Mouse (Mus musculus): ENCODE data around the gene Glod4. TPM values are rescaled to one million over a fixed set of nuclear protein-coding genes. Genes with fewer than 3 reads are reported as not detected.

Glod4 gene
- total RNA-seq, 1 experiment from 2014 or later, result 79.0 TPM

DNA sequence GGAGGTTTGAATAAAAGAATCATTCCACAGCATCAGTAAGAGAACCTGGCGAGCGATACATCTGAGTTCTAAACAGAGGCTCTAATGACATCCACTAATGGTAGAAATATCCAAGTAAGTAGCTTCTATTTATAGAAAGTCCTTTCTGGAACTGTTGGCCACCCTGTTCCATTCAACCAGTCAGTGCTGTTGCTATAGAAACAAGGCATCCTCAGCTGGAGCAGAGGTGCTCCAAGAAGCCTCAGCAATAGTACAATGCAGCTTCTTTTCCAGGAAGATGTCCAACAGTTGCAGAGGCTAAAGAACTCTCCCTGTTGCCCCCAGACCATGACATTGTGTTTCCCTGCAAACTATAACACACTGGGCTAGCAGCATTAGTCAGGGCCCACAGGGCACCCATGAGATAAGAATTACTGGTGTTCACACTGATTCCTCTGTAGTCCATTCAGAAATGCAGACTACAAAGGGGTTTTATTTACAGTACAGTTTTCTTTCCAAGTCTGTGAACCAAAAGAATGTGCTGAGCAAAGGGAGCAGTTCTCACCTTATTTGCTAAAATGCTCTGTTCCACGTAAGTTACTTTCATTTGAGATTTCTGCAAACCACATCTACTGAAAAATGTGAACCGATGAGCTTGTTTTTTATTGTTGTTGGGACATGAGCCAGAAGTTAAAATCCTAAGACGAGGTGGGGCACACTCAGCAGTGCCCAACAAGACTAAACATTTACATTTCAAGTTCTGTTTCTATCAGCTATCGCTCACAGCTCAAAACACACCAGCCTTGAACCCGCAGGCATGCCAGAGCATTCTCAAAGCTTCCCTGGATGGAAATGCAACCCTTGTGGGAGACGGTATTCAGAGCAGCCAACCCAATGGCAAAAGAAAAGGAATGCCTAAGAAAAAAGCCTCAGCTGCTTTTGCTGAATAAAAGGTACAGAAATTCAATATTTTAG, 95.2 kb downstream of the Glod4 start:
- DNase-seq, result no peak

DNA sequence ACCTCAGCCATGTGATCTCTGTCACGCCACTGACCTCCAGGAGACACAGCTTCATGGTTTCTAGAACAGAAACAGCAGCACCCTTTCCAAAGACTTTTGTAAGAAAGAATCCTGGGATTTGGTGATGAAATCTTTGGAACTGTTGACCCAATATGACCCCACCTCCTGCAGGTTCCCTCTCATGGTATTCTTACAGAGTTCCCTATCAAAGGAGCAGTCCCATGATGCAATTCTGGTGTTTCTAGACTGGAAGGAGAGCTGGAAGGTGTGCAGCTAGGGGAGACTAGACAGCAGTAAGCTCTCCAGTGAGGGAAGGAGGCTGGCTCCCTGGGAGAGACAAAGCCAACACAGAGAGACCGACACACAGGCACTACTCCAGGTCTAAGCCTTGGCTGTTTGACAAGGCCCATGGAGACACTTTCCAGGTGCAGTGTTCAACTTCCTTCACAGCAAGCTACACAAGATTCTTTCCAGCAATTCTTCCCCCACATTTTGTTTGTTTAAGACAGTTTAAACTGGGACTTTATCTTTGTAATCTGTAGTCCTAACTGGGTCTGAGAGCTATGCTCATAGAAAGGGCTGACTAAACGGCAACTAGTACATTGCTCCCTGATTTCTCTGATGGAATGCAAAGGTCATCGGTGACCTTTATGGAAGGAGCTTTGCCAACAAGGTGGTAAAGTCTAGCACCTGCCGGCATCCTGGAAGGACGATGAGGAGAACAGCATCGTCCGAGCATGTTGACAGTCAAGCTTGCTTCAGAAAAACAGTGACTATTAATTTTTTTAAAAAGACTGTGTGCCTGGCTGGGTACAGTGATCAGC, 97.1 kb downstream of the Glod4 start:
- DNase-seq, result no peak

DNA sequence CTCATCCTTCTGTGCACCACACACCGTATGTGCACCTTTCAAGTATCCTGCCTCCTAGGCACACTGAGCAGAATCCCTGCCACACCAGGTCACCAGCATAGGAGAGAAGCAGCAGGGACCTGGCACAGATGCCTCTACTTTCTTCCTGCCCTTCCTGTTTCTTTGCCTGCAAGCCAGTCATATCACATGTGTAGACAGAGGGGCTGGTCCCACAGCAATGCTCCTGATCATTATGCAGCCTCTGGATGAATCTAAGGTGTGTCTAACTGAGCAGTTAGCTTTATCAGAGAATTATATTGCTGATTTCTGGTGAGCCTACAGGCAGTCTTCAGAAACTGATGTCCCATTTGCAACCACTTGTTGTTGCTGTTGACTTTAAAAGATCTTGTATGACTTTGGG, 98.4 kb downstream of the Glod4 start:
- DNase-seq, result no peak

DNA sequence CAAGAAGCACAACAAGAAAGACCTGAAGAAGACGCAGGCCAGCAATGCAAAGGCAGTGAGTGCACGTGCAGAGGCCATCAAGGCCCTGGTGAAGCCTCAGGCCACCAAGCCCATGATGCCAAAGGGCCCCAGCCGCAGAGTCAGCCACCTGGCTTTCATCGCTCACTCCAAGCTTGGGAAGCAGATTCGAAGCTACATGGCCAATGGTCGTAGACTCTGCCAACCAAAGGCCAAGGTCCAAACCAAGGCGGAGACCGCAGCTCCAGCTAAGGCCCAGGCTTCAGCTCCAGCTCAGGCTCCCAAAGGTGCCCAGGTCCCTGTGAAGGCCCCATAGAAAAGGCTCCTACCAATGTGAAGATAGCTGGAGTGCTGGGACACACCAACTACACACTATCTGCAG, 99.1 kb downstream of the Glod4 start:
- no peak for DNase-seq

DNA sequence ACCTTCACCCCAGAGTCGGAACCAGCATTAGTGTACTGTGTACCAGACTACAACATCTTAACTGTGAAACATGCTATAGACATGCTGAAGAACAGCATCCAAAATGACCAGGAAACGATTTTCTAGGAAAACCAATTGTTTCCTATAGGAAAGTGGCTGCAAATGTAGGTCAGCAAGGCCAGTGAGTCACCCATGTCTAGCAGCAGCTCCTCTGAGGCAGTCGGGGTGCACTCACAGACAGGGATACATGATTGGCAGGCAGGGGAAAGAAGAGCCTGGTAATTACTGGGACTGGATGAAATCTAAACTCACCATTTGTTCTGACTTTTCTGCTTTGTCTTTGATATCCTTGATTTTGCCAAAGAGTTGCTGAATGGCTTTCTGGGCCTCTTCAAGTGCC, 105.5 kb downstream of the Glod4 start:
- no peak for DNase-seq

DNA sequence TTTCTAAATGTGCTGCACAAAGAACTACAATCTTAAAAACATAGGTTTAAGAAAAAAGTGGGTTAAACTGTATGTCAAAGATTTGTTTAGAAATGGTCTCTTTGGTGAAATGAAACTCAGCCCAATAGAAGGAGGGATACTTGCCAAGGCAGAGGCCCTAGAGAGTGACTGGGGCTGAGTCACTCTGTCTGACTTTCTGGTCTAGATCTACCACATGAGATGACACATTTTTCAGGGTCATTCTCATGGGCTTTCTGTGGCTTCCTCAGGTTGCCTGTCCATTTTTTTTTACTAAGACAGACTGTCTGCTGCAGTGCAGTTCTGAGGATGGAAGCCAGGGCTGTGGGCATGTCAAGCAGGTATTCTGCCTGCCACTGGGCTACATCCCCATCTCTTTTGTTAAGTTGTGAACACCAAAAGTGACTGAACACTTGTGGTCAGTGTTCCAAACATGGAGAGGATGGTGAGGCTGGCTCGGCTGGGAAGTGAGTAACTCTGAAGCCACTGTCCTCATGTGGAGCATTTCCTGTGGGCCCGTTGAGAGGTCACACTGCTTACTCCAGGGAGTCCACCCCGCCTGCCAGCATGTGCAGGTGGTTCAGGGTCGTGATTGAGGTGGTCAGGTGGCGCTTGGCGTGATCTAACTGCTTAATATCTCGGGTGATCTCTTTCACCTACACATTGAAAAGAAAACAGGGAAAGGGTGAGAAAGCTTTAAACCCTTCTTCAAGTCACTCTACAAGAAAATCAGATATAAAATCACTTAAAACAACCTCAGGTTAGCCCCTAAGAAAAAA, 107.7 kb downstream of the Glod4 start:
- DNase-seq, result peak; percentile 72

DNA sequence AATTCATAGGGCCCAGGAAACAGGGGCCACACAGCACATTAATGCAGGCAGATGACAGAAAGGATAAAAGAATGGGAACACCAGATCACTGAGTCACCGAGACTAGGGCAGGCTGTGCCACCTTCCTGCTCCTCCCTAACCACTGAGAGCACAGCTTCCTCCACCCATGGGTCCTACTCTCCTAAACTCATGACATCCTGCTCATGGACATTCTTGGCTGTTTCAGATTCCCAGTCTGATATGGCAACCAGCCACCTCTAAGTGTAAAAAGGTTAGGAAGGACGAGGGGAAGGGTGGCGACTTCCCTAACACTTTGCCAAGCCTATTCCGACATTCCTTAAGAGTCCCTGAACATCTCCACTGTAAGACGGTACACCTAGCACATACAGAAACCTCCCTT, 112.7 kb downstream of the Glod4 start:
- peak; percentile 33 for DNase-seq

DNA sequence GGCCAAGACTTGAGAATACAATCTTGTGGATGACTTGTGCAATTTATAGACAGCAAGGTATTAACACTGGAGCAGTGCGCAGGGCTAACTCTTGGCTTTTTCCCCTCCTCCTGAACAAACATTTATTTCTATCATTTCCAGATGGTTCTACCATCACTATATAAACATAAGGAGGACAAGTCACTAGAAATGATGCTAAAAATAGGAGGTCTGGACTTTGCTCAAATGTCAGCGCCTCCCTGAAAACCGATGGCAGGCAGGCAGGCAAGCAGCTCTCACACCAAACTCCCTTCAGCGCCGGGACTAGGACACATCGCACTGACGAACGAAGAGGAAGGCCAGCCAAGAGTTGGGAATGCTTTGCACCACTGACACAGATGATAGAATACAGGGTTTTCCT, 118.1 kb downstream of the Glod4 start:
- no peak for DNase-seq

DNA sequence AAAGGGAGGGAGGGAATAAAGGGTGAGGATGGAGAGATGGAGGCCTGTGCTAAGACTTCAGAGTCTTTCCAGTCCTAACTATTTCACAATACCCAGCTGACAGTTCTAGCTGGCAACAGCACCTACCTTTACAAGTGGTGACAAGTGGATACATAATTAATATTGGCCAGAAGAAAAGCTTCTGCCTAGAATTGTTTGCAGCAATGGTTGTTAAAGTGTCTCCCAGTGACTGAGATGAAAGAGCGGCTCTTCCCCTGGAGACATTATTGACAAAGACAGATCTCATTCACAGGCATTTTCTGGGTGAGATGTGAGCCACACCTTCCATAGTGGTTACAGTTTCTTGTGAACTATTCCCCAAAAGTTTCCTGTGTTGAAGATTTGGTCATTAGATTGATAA, 120.0 kb downstream of the Glod4 start:
- DNase-seq, result no peak

DNA sequence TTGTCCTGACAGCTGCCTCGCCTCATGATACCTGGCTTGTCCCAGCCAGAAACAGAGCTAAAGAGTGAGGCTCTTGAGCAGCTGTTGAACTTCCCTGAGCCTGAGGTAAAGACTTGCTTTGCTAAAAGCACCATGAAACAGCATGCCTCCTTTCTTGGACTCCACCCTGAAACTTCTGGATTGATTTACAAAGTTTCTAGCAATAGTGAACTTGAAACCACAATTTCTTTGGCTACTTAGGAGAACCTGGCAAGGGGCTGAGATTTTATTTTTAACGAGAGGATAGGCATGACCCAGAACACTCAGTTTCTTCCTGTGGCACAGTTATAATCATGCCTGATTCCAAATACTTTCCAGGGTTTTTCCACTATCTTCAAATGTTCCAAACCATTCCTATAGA, 121.0 kb downstream of the Glod4 start:
- DNase-seq, result no peak

DNA sequence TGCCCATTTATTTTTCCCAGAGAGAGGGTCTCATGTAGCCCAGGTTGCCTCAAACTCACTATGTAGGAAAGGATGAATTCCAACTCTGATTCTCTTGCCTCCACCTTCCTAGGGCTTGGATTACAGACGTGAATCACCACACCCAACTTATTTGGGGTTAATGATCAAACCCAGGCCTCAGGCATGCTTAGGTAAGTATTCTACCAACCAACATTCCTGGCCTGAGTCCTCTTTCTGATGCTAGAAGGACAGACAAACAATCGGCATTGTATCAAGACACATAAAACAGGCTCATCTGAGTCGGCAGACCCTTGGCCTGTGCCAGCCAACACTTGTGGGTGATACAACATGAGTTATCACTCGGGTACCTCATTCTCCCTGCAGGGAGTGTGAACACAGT, 122.4 kb downstream of the Glod4 start:
- no peak for DNase-seq

DNA sequence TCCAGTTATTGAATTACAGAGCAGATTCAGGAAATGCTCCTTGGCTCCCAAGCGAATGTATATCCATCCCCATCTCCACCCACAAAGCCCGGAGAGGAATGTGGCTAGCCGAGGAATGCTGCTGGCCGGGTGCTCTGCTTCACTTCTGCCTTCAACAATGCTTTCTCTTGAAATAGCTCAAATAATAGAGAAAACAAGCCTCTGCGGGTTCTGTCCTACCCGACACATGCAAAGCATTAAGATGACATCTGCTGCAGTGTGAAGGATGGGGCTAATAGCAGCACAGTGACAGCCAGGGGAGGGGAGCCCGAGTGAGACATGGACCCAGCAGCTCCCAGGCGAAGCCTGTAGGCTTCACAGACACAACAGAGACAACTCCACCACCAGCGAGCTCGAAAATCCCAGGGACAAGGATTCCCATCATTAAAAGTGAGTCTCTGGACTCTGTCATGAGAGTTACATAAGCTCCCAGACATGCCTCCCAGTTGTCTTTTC, 123.1 kb downstream of the Glod4 start:
- no peak for DNase-seq

DNA sequence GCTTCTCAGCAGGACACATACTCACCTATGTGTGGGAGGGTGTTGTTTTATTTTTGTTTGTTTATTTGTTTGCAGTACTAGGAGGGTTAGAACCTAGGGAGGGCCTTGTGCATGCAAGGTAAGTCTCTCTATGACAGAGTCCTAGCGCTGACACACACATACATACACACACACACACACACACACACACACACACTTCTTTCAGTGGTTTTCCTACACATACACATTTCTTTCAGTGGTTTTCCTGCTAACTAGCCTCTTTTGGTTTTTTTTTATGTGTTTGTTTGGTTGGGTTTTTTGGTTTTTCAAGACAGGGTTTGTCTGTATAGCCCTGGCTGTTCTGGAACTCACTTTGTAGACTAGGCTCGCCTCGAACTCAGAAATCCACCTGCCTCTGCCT, 133.1 kb downstream of the Glod4 start:
- no peak for DNase-seq

DNA sequence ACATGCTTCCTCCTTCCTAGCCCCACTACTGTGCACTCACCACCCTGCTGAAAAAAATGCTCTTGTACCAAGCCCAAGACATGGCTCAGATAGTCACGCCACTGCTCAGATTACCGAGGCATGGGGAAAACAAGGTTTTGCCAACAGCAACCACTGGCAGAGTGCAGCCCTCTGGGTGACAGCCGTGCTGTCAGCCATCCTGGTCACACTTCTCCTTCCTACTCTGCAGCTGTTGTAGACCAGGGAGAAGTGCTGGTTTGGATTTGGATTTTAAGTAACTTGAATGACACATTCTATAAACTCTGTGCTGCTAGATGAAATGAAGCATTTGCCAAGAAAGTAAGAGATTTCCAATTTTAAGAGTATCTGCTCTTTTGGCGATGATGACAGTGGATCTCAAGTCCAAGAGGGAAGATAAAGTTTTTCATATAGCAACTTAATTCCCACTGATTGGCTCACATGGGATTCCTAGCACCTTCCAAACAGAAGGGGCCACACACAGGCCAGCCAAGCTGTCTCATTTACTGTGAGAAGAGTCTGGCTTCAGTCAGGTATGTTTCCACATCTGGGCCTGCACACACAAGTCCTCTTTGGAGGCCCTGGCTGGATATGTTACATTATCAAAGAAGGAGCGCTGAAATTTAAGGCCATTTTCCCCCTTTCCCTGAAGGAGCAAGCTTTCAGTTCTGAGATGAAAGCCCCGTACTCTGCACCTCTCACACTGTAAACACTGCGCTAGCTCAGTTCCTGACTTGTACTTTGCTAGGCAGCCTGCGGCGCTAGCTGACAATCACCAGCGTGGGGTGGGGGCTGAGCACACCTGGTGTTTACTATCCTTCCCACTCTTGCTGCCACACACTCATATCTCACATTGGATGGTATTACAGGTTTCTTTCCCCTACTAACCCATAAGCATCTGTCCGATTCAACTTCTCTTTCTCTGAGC, 136.7 kb downstream of the Glod4 start:
- no peak for DNase-seq

DNA sequence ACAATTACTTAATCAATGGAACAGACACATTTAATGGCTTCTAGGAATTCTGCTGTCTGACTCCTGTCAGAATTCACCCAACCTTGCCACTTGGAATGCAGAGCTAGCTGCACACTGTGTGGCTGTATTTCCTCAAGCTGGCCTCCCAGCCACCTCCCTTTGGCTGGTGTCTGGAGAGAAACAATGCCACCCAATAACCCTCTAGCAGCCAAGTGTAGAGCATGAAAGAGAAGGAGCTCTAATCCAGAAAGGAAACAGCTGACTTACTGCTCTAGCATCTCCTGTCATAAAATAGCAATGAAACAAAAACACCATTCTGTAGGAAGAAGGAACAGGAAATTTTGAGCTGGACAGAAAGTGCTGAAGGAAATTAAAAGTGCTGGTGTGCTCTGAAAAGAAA, 142.4 kb downstream of the Glod4 start:
- no peak for DNase-seq

DNA sequence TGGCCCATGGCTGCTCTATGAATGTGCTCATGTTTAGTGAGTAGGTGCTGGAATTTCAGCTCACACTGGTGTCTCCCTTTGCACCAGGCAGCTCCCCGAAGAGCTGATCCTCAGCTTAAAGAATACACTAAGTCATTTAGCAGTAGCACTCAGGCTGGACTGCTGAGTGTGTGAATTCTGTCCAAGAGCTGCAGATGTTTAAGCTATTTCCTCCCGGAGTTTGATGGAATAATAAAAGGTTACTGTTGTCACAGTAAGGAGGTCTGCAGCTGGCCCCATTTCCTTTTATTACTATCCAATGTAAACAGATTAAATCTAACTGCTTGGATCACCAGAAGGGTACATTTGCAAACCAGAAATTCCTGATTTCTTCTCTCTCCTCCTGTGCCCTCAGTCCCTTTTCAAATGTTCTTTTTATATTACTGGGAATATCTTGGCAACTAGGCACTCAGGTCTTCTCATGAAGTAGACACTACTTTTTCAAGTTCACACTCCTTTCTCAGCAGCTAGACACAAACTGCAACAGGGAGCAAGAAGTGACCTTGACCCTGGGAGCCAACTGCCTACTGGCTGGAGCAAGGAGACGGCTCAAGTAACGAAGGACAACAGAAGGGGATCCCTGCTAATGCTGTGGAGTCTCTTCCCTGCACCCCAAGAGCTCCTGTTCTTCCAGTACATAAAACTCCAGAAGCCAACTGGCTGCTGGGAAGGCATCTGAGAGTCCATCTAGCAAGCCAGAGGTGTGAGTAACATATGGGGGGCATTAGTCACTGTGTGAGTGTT, 144.1 kb downstream of the Glod4 start:
- DNase-seq, result peak; percentile 53

DNA sequence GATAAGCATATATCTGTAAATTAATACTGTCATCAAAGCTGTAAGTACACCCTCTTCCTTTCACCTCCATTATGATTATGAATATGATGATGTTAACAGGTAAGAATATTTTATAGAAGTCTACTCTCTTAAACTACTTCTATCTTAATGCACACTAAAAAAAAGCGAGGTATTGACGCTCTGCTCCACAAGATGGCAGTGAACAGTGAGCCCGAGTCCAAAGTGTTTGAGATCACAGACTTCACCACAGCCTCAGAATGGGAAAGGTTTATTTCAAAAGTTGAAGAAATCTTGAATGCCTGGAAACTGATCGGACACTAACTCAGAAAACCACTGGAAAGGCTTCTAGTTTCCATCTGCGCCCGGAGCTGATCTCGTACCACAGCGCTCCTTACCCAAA, 149.9 kb downstream of the Glod4 start:
- DNase-seq, result no peak

DNA sequence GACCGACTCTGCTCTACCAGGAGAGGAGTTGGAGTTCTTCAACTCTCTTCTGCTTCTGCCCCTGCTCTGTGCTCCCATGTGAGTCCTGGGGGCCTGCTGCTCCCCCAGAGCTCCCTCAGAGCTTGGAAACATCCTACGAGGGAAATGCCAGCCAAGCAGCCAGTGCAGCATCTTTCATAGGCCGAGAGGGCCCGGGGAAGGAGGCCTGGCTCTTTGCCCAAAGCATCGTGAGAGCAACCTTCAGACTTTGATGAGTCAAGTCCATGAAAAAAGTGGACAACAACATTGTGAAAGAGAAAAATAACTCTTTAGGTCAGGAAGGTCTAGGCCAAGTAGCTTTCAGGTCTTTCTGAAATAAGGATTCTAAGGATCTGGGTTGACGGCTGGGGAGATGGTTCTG, 153.7 kb downstream of the Glod4 start:
- peak; percentile 91 for DNase-seq

DNA sequence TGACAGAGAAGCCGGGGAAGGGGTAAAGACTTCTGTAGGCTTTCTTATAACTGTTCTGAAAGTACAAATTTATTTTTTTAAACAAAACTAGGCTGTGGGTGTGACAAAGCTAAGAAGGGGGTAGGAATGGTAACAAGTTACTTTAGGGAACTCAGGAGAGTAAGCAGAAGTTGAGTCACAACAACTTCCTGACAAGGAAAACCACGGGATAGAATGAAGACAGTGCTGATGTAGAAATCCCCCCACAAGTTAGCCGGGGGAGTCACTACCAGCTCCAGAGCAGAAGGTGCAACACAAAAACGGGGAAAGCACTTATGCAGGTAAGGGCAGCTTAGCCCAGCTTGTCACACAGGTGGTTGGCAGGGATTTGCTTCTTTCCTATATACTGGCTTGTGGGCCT, 155.0 kb downstream of the Glod4 start:
- DNase-seq, result no peak

DNA sequence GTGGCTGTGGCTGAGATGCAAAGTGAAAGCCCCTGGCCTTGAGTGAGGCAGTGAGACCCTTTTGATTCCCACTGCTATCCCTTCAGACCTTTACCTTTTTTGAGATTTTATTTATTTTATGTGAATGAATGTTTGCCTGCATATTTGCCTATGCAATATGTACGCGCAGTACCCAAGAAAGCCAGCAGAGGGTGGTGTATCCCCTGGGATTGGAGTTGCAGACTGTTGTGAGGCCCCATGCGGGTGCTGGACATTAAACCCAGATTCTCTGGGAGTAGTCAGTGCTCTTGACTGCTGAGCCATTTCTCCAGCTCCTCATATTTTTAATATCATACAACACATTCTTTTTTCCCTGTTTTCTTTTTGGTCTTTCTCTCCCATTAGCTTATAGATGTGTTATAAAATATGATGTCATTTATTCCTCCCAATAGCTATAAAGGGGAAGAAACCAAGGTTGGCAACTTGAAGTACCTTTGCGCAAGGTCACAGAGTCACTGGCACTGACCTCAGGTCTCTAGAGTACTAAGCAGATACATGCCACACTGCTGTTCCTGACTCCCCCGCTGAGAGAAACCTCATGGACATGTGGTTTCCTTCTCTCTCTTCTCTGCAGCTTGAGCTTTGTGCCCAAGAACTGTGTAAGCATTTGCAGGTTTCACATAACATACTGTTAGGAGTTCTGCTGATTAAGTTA, 157.5 kb downstream of the Glod4 start:
- DNase-seq, result peak; percentile 78

Measured in adrenal gland, postnatal 14 days (tissue).